Mouse (Mus musculus) liver, embryonic 14.5 days (tissue): ENCODE measurements around the gene Xpnpep1. TPM values are rescaled to one million over a fixed set of nuclear protein-coding genes. Genes with fewer than 3 reads are reported as not detected.

ENCODE experiments used
- ATAC-seq: fragments of 200-750 bp; cut with Nextera tagmentation; 2 replicates; pipeline ENCODE4 v1.8.0; 2017; ENCODE audit warnings: moderate number of reproducible peaks, mild to moderate bottlenecking, moderate library complexity; ENCODE audit not compliant: insufficient read depth
- DNase-seq, 3 experiments: peaks; one replicate each; pipeline ENCODE4 v3.0.0-alpha.2; 2012 to 2013; ENCODE audit warnings: low read depth in 3 of 3, low spot score in 3 of 3
- H3K27ac ChIP-seq: fragments of 300-500 bp; sonication (generic); 2 replicates; pipeline ENCODE4 v1.5.1; 2014; ENCODE audit warnings: moderate library complexity, mild to moderate bottlenecking, control low read depth, inconsistent platforms
- H3K27me3 ChIP-seq: fragments of 300-500 bp; sonication (generic); 2 replicates; pipeline ENCODE4 v1.6.1; 2014; ENCODE audit warnings: mild to moderate bottlenecking, low read length, moderate library complexity; ENCODE audit not compliant: control insufficient read depth, insufficient read depth
- H3K36me3 ChIP-seq: fragments of 300-500 bp; sonication (generic); replicated peaks from 2 replicates; pipeline ENCODE4 v1.6.1; 2014; ENCODE audit warnings: low read depth; ENCODE audit not compliant: control insufficient read depth, insufficient read depth
- H3K4me1 ChIP-seq, 2 experiments: fragments of 200-500 bp in 1 of 2; fragments of 300-500 bp in 1 of 2; sonication (generic) in 1 of 2; replicated peaks; 2 replicates each; pipeline ENCODE4 v1.6.1; 2012 to 2014; ENCODE audit warnings: antibody characterized with exemption in 1 of 2, inconsistent platforms in 1 of 2, low read length in 1 of 2; ENCODE audit not compliant: control insufficient read depth in 2 of 2, insufficient read depth in 2 of 2
- H3K4me2 ChIP-seq: fragments of 300-500 bp; sonication (generic); 2 replicates; pipeline ENCODE4 v1.6.1; 2014; ENCODE audit warnings: low read depth, mild to moderate bottlenecking, control low read depth, moderate library complexity
- H3K4me3 ChIP-seq, 2 experiments: fragments of 200-500 bp in 1 of 2; fragments of 300-500 bp in 1 of 2; sonication (generic) in 1 of 2; 2 replicates each; pipeline ENCODE4 v1.5.1; 2012 to 2014; ENCODE audit warnings: low read depth in 2 of 2, low read length in 2 of 2, mild to moderate bottlenecking in 2 of 2, control low read depth in 1 of 2, inconsistent platforms in 1 of 2, moderate library complexity in 1 of 2; ENCODE audit not compliant: insufficient read depth in 1 of 2
- H3K9ac ChIP-seq: fragments of 300-500 bp; sonication (generic); replicated peaks from 2 replicates; pipeline ENCODE4 v1.6.1; 2014; ENCODE audit warnings: mild to moderate bottlenecking, control low read depth, moderate library complexity
- H3K9me3 ChIP-seq: fragments of 300-500 bp; sonication (generic); 2 replicates; pipeline ENCODE4 v1.6.1; 2016; ENCODE audit warnings: low read length, mixed read lengths; ENCODE audit not compliant: control insufficient read depth
- CTCF ChIP-seq: IDR thresholded peaks from 2 replicates; pipeline ENCODE4 v1.5.1; 2016; ENCODE audit warnings: antibody characterized with exemption, low read depth, control low read depth
- EP300 ChIP-seq: IDR thresholded peaks from 2 replicates; pipeline ENCODE4 v1.6.1; 2016; ENCODE audit warnings: antibody characterized with exemption, low read depth
- WGBS: fragments of 180-500 bp; shearing (Covaris S2); extraction: QIAGEN DNeasy Blood & Tissue Kit; methylation state at CpG from one replicate; pipeline ENCODE4 v1.1.7; 2014; ENCODE audit not compliant: insufficient replicate concordance; 5-methylcytosine and 5-hydroxymethylcytosine counted together
- polyA plus RNA-seq, 2 experiments: library from polyadenylated mRNA; depleted of rRNA in 1 of 2; stranded (reverse) in 1 of 2; unstranded in 1 of 2; fragments of >200 nt; fragmentation: Nextera tagmentation in 1 of 2; extraction: Ambion mirVana in 1 of 2; gene quantifications; 2 replicates each; pipeline versions ENCODE4 v1.2.1 to v1.2.3; 2012 to 2014

Xpnpep1 gene
- polyA plus RNA-seq, 2 experiments = 51.9 to 93.9 TPM

DNA sequence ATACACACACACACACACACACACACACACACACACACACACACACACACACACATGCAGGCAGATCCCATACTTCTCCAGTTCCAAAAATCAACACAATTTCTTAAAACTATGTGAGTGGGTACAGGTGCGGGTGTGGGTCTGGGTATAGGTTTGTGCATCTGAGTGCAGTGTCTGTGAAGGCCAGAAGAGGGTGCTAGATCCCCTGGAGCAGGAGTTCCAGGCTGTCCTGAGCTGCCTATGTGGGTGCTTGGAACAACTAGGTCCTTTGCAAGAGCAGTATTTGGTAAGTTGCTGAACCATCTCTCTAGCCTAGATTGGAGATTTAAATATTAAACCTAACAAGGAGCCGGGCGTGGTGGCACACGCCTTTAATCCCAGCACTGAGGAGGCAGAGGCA, 33.5 kb upstream of the Xpnpep1 start:
- Histone ChIP-seq H3K9ac (no peak overlapping the region), H3K4me2 (no peak overlapping the region), H3K4me3 (no peak overlapping the region), H3K4me1 (no peaks in the 10 kb centered on the region; a peak in 2 of 4 replicates), H3K36me3 (no peaks in the 10 kb centered on the region), H3K27me3 (no peaks in the 10 kb centered on the region), H3K9me3 (no peaks in the 10 kb centered on the region), H3K27ac (no peak overlapping the region)
- WGBS = 80% methylated on average over 4 of the region's 4 CpGs
- ATAC-seq (no peak), DNase-seq (no peak)
- TF ChIP-seq CTCF = peak; percentile 73
- no peak for TF ChIP-seq EP300

DNA sequence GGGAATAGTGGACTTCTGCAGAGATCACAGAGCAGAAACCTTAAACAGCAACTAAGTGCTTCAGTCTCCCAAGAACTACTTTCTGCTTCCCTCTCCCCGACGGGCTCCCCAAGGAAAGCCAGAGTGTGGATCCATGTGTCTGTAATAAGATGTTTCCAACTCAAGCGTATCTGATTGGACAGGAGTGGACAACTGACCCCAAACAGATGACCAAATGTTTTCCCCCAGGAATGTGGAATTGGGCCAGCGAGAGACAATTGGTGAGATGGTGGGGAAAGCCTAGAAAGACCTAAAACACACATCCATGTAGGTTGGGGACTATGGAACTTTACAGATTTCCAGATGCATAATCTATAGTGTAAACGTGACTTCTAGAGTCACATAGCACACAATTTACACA, 32.4 kb upstream of the Xpnpep1 start:
- no peak overlapping the region for H3K4me3 ChIP-seq
- no peaks in the 10 kb centered on the region for H3K27me3 ChIP-seq
- H3K9me3 ChIP-seq = no peaks in the 10 kb centered on the region
- no peak for DNase-seq
- no peak overlapping the region for H3K9ac ChIP-seq
- WGBS = 67% methylated on average over 5 of the region's 5 CpGs
- no peak for TF ChIP-seq EP300
- no peak for TF ChIP-seq CTCF
- no peaks in the 10 kb centered on the region for H3K36me3 ChIP-seq
- H3K27ac ChIP-seq = no peak overlapping the region
- no peak for ATAC-seq
- no peaks in the 10 kb centered on the region; a peak in 1 of 4 replicates for H3K4me1 ChIP-seq
- no peak overlapping the region for H3K4me2 ChIP-seq

DNA sequence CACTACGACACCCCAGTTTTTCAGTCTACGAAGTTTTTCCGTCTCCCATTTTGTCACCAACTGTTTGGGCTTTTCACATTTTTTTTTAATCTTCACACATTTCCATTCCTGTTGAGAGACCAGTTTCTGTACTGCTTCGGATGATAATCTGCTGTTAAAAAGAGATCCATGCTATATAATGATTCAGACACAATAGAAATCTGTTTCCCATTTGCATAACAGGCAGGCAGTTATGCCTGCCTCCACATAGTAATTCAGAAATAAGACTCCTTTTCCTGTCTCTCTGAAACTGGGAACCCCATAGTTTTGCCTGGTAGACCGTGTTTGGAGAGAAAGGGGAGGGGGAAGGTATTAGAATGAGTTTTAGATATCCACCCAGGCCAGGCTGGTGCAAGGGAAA, 31.6 kb upstream of the Xpnpep1 start:
- TF ChIP-seq EP300 (no peak), CTCF (no peak)
- no peak for DNase-seq
- H3K9me3 ChIP-seq = no peaks in the 10 kb centered on the region
- H3K27me3 ChIP-seq = no peaks in the 10 kb centered on the region
- H3K4me2 ChIP-seq = no peak overlapping the region
- ATAC-seq = no peak
- H3K9ac ChIP-seq = no peak overlapping the region
- WGBS = 71% methylated on average over 5 of the region's 5 CpGs
- no peak overlapping the region for H3K27ac ChIP-seq
- H3K4me3 ChIP-seq = no peak overlapping the region
- no peaks in the 10 kb centered on the region for H3K36me3 ChIP-seq
- peaks cover 0 to 3% of the 10 kb centered on the region in 2 experiments; a peak in 2 of 4 replicates for H3K4me1 ChIP-seq

DNA sequence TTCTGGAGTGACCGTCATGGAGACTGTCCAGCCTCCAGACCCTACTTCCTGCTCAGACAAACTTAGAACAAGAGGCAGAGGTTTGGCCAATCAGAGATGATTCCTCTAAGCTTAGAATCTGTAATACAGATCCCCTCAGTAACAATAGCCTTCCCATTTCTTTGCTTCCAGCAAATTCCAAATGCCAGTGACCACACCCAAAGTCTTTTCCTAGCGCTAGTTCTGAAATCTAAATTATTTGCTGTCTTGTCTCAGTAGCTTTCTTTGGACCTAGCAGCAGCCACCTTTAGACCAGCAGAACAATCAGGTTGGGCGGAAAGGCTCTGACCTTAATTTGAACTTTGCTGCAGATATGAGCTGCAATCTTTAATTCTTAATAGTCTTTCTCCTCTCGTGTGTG, 30.9 kb upstream of the Xpnpep1 start:
- no peaks in the 10 kb centered on the region for H3K27me3 ChIP-seq
- no peaks in the 10 kb centered on the region for H3K36me3 ChIP-seq
- no peak overlapping the region for H3K4me3 ChIP-seq
- DNase-seq = no peak
- peaks cover 0 to 3% of the 10 kb centered on the region in 2 experiments; a peak in 2 of 4 replicates for H3K4me1 ChIP-seq
- H3K27ac ChIP-seq = no peak overlapping the region
- H3K9me3 ChIP-seq = no peaks in the 10 kb centered on the region
- no peak overlapping the region for H3K4me2 ChIP-seq
- no peak for ATAC-seq
- TF ChIP-seq EP300 = no peak
- TF ChIP-seq CTCF = no peak
- WGBS = 51% methylated on average over 4 of the region's 4 CpGs
- no peak overlapping the region for H3K9ac ChIP-seq

- ATAC-seq (no peak), DNase-seq (no peak)
- H3K4me2 ChIP-seq = no peak overlapping the region
- 50% methylated on average over 3 of the region's 3 CpGs for WGBS
- TF ChIP-seq EP300 = no peak
- 0 out of 2 replicates have a peak, but pooled peaks have one; percentile 3 for TF ChIP-seq CTCF
- no peaks in the 10 kb centered on the region for H3K9me3 ChIP-seq
- H3K27me3 ChIP-seq = no peaks in the 10 kb centered on the region
- no peaks in the 10 kb centered on the region for H3K36me3 ChIP-seq
- no peak overlapping the region for H3K9ac ChIP-seq
- H3K4me3 ChIP-seq = no peak overlapping the region
- H3K4me1 ChIP-seq = peaks cover 0 to 3% of the 10 kb centered on the region in 2 experiments; a peak in 1 of 4 replicates
- no peak overlapping the region for H3K27ac ChIP-seq
These were observed 29.4 kb upstream of the Xpnpep1 start for GRCm38 (mm10) chr19:53069451-53069850.
